Mouse (Mus musculus): Measurements from ENCODE around the gene Bbip1. TPM values are rescaled to one million over a fixed set of nuclear protein-coding genes. Genes with fewer than 3 reads are reported as not detected.

Bbip1 gene
- polyA plus RNA-seq, 1 experiment, result 63.0 TPM

GRCm38 (mm10) chr19:53944786-53945169, 351 bp upstream of the Bbip1 start:
- TF ChIP-seq POLR2A (IDR thresholded peaks at IDR 0.05; ENCODE audit: control insufficient read depth, low read depth, low read length) (peak; percentile 67), CTCF (IDR thresholded peaks at IDR 0.05; ENCODE audit: control insufficient read depth, insufficient read depth, insufficient replicate concordance, low read depth, low read length) (no peak)
- Histone ChIP-seq H3K27me3 (ENCODE audit: control insufficient read depth, insufficient read depth, low read length) (no peaks in the 10 kb centered on the region), H3K36me3 (ENCODE audit: control insufficient read depth, insufficient read depth, low read length) (peaks cover 1% of the 10 kb centered on the region; the same call in 1 of the 2 replicates), H3K4me1 (ENCODE audit: control insufficient read depth, insufficient read depth, low read length) (peaks cover 3% of the 10 kb centered on the region), H3K27ac (ENCODE audit: control insufficient read depth, insufficient read depth, low read depth, low read length) (peak overlapping the region; percentile 86), H3K4me3 (ENCODE audit: control insufficient read depth, low read depth, low read length) (peak overlapping the region; percentile 92)

GRCm38 (mm10) chr19:53942342-53942741, 2.1 kb downstream of the Bbip1 start:
- Histone ChIP-seq H3K36me3 (ENCODE audit: control insufficient read depth, insufficient read depth, low read length) (peaks cover 1% of the 10 kb centered on the region; the same call in 1 of the 2 replicates), H3K27me3 (ENCODE audit: control insufficient read depth, insufficient read depth, low read length) (no peaks in the 10 kb centered on the region), H3K4me1 (ENCODE audit: control insufficient read depth, insufficient read depth, low read length) (peaks cover 3% of the 10 kb centered on the region), H3K27ac (ENCODE audit: control insufficient read depth, insufficient read depth, low read depth, low read length) (no peak overlapping the region), H3K4me3 (ENCODE audit: control insufficient read depth, low read depth, low read length) (no peak overlapping the region)
- no peak for TF ChIP-seq CTCF (IDR thresholded peaks at IDR 0.05; ENCODE audit: control insufficient read depth, insufficient read depth, insufficient replicate concordance, low read depth, low read length)
- no peak for TF ChIP-seq POLR2A (IDR thresholded peaks at IDR 0.05; ENCODE audit: control insufficient read depth, low read depth, low read length)

- no peaks in the 10 kb centered on the region for H3K27me3 ChIP-seq (ENCODE audit: control insufficient read depth, insufficient read depth, low read length)
- H3K4me1 ChIP-seq (ENCODE audit: control insufficient read depth, insufficient read depth, low read length), result peaks cover 3% of the 10 kb centered on the region
- no peak overlapping the region for H3K27ac ChIP-seq (ENCODE audit: control insufficient read depth, insufficient read depth, low read depth, low read length)
Observed at GRCm38 (mm10) chr19:53941139-53941538, 3.3 kb downstream of the Bbip1 start.

GRCm38 (mm10) chr19:53939467-53939866, 5.0 kb downstream of the Bbip1 start:
- peaks cover 1% of the 10 kb centered on the region for H3K36me3 ChIP-seq (ENCODE audit: control insufficient read depth, insufficient read depth, low read length)
- TF ChIP-seq CTCF (IDR thresholded peaks at IDR 0.05; ENCODE audit: control insufficient read depth, insufficient read depth, insufficient replicate concordance, low read depth, low read length), result no peak
- no peak for TF ChIP-seq POLR2A (IDR thresholded peaks at IDR 0.05; ENCODE audit: control insufficient read depth, low read depth, low read length)

More at GRCm38 (mm10) chr19:53941139-53941538, 3.3 kb downstream of the Bbip1 start:
- Histone ChIP-seq H3K36me3 (ENCODE audit: control insufficient read depth, insufficient read depth, low read length) (peaks cover 1% of the 10 kb centered on the region; the same call in 1 of the 2 replicates), H3K4me3 (ENCODE audit: control insufficient read depth, low read depth, low read length) (no peak overlapping the region)
- TF ChIP-seq CTCF (IDR thresholded peaks at IDR 0.05; ENCODE audit: control insufficient read depth, insufficient read depth, insufficient replicate concordance, low read depth, low read length) (no peak), POLR2A (IDR thresholded peaks at IDR 0.05; ENCODE audit: control insufficient read depth, low read depth, low read length) (no peak)

GRCm38 (mm10) chr19:53934046-53934445, 10.4 kb downstream of the Bbip1 start:
- H3K27ac ChIP-seq (ENCODE audit: control insufficient read depth, insufficient read depth, low read depth, low read length), result no peak overlapping the region
- H3K4me1 ChIP-seq (ENCODE audit: control insufficient read depth, insufficient read depth, low read length), result no peaks in the 10 kb centered on the region
- TF ChIP-seq POLR2A (IDR thresholded peaks at IDR 0.05; ENCODE audit: control insufficient read depth, low read depth, low read length) (no peak), CTCF (IDR thresholded peaks at IDR 0.05; ENCODE audit: control insufficient read depth, insufficient read depth, insufficient replicate concordance, low read depth, low read length) (no peak)
- no peaks in the 10 kb centered on the region; the same call in 1 of the 2 replicates for H3K36me3 ChIP-seq (ENCODE audit: control insufficient read depth, insufficient read depth, low read length)
- H3K4me3 ChIP-seq (ENCODE audit: control insufficient read depth, low read depth, low read length), result no peak overlapping the region
- no peaks in the 10 kb centered on the region for H3K27me3 ChIP-seq (ENCODE audit: control insufficient read depth, insufficient read depth, low read length)

More at GRCm38 (mm10) chr19:53939467-53939866, 5.0 kb downstream of the Bbip1 start:
- H3K4me1 ChIP-seq (ENCODE audit: control insufficient read depth, insufficient read depth, low read length), result no peaks in the 10 kb centered on the region
- H3K27me3 ChIP-seq (ENCODE audit: control insufficient read depth, insufficient read depth, low read length), result no peaks in the 10 kb centered on the region
- no peak overlapping the region for H3K27ac ChIP-seq (ENCODE audit: control insufficient read depth, insufficient read depth, low read depth, low read length)
- no peak overlapping the region for H3K4me3 ChIP-seq (ENCODE audit: control insufficient read depth, low read depth, low read length)

- no peak for TF ChIP-seq POLR2A (IDR thresholded peaks at IDR 0.05; ENCODE audit: control insufficient read depth, low read depth, low read length)
- TF ChIP-seq CTCF (IDR thresholded peaks at IDR 0.05; ENCODE audit: control insufficient read depth, insufficient read depth, insufficient replicate concordance, low read depth, low read length), result no peak
- no peaks in the 10 kb centered on the region; the same call in 1 of the 2 replicates for H3K36me3 ChIP-seq (ENCODE audit: control insufficient read depth, insufficient read depth, low read length)
- H3K4me3 ChIP-seq (ENCODE audit: control insufficient read depth, low read depth, low read length), result no peak overlapping the region
- no peak overlapping the region for H3K27ac ChIP-seq (ENCODE audit: control insufficient read depth, insufficient read depth, low read depth, low read length)
- H3K4me1 ChIP-seq (ENCODE audit: control insufficient read depth, insufficient read depth, low read length), result no peaks in the 10 kb centered on the region
- no peaks in the 10 kb centered on the region for H3K27me3 ChIP-seq (ENCODE audit: control insufficient read depth, insufficient read depth, low read length)
Observed at GRCm38 (mm10) chr19:53933050-53933449, 11.4 kb downstream of the Bbip1 start.

GRCm38 (mm10) chr19:53929218-53929617, 15.2 kb downstream of the Bbip1 start:
- no peaks in the 10 kb centered on the region for H3K36me3 ChIP-seq (ENCODE audit: control insufficient read depth, insufficient read depth, low read length)
- H3K27ac ChIP-seq (ENCODE audit: control insufficient read depth, insufficient read depth, low read depth, low read length), result no peak overlapping the region
- TF ChIP-seq CTCF (IDR thresholded peaks at IDR 0.05; ENCODE audit: control insufficient read depth, insufficient read depth, insufficient replicate concordance, low read depth, low read length) (no peak), POLR2A (IDR thresholded peaks at IDR 0.05; ENCODE audit: control insufficient read depth, low read depth, low read length) (no peak)
- H3K4me3 ChIP-seq (ENCODE audit: control insufficient read depth, low read depth, low read length), result no peak overlapping the region
- no peaks in the 10 kb centered on the region for H3K27me3 ChIP-seq (ENCODE audit: control insufficient read depth, insufficient read depth, low read length)
- H3K4me1 ChIP-seq (ENCODE audit: control insufficient read depth, insufficient read depth, low read length), result no peaks in the 10 kb centered on the region
